In genomic region chr5:84263999-84264398, GRCm38 (mm10) we compare ENCODE assay signal across 20 mouse cellular contexts.
DNase-seq lines count a peak whose midpoint lies in the region; ATAC-seq and TF ChIP-seq lines count a peak whose summit lies in the region.
"Had no signal": no experiment of that assay in that cellular context is flagged by ENCODE, and none has a peak within 500 bp of the region (broad histone marks: within the 10 kb centered on the region; RNA-seq: fewer than 3 reads in every experiment).

No protein-coding gene starts in this region.

- ATAC-seq in forebrain, postnatal 0 days = peak; percentile 8; the same call in 1 of the 2 replicates
- peak; percentile 75 for ATAC-seq in neural tube, embryonic 12.5 days (ENCODE audit: low FRiP score, low read depth)
- 0 out of 2 replicates have a peak, but pooled peaks have one; percentile 24 for ATAC-seq in hindbrain, embryonic 14.5 days (ENCODE audit: low FRiP score)
- ATAC-seq in neural tube, embryonic 15.5 days (ENCODE audit: low FRiP score) = peak; percentile 59; the same call in 1 of the 2 replicates
- ATAC-seq in kidney, embryonic 16.5 days (ENCODE audit: low FRiP score, low TSS enrichment) = no peak
- ATAC-seq: forebrain, embryonic 16.5 days; inflammation-experienced regulatory T-cells, adult 6 months had no signal

- no peaks in the 10 kb centered on the region for H3K27me3 ChIP-seq in forebrain, postnatal 0 days (ENCODE audit: insufficient read depth, low read length)
- H3K27me3 ChIP-seq in forebrain, embryonic 10.5 days (ENCODE audit: poor library complexity, severe bottlenecking) = no peaks in the 10 kb centered on the region
- no peaks in the 10 kb centered on the region for H3K27me3 ChIP-seq in neural tube, embryonic 12.5 days (replicated peaks)
- no peaks in the 10 kb centered on the region for H3K27me3 ChIP-seq in hindbrain, embryonic 14.5 days (ENCODE audit: control insufficient read depth, insufficient read depth, low read length)
- no peaks in the 10 kb centered on the region for H3K27me3 ChIP-seq in neural tube, embryonic 15.5 days (replicated peaks)
- no peaks in the 10 kb centered on the region for H3K27me3 ChIP-seq in kidney, embryonic 16.5 days (ENCODE audit: insufficient read depth, low read length)
- H3K27me3 ChIP-seq: heart, embryonic 12.5 days; limb, embryonic 15.5 days; liver, embryonic 15.5 days had no signal

- TF ChIP-seq CTCF in forebrain, postnatal 0 days (IDR thresholded peaks at IDR 0.05; ENCODE audit: low read depth) = no peak

- no peak overlapping the region for H3K9ac ChIP-seq in forebrain, postnatal 0 days
- no peak overlapping the region for H3K9ac ChIP-seq in neural tube, embryonic 12.5 days
- H3K9ac ChIP-seq in hindbrain, embryonic 14.5 days = no peak overlapping the region
- H3K9ac ChIP-seq in neural tube, embryonic 15.5 days (replicated peaks) = no peak overlapping the region
- no peak overlapping the region for H3K9ac ChIP-seq in kidney, embryonic 16.5 days (replicated peaks; ENCODE audit: low read length)
- H3K9ac ChIP-seq: heart, embryonic 12.5 days; limb, embryonic 15.5 days; liver, embryonic 15.5 days had no signal

- no peak overlapping the region for H3K27ac ChIP-seq in forebrain, postnatal 0 days (ENCODE audit: low read depth, low read length)
- H3K27ac ChIP-seq in forebrain, embryonic 10.5 days = no peak overlapping the region
- H3K27ac ChIP-seq in neural tube, embryonic 12.5 days = no peak overlapping the region
- H3K27ac ChIP-seq in hindbrain, embryonic 14.5 days = no peak overlapping the region
- no peak overlapping the region for H3K27ac ChIP-seq in neural tube, embryonic 15.5 days (replicated peaks)
- no peak overlapping the region for H3K27ac ChIP-seq in kidney, embryonic 16.5 days (ENCODE audit: low read length)
- H3K27ac ChIP-seq: embryonic facial prominence, embryonic 10.5 days; limb, embryonic 15.5 days; liver, embryonic 15.5 days; stomach, postnatal 0 days had no signal

- no peak overlapping the region for H3K4me2 ChIP-seq in forebrain, postnatal 0 days (ENCODE audit: low read depth)
- H3K4me2 ChIP-seq in neural tube, embryonic 12.5 days (replicated peaks) = no peak overlapping the region
- H3K4me2 ChIP-seq in hindbrain, embryonic 14.5 days (replicated peaks) = no peak overlapping the region
- no peak overlapping the region for H3K4me2 ChIP-seq in neural tube, embryonic 15.5 days
- H3K4me2 ChIP-seq in kidney, embryonic 16.5 days (replicated peaks; ENCODE audit: low read depth, low read length) = no peak overlapping the region
- H3K4me2 ChIP-seq: heart, embryonic 12.5 days; limb, embryonic 15.5 days; liver, embryonic 15.5 days had no signal

- H3K4me1 ChIP-seq in forebrain, postnatal 0 days (ENCODE audit: insufficient read depth) = peaks cover 4% of the 10 kb centered on the region; the same call in 1 of the 2 replicates
- H3K4me1 ChIP-seq in forebrain, embryonic 10.5 days = peaks cover 7% of the 10 kb centered on the region; the same call in 1 of the 2 replicates
- peaks cover 8% of the 10 kb centered on the region for H3K4me1 ChIP-seq in neural tube, embryonic 12.5 days
- no peaks in the 10 kb centered on the region for H3K4me1 ChIP-seq in hindbrain, embryonic 14.5 days (replicated peaks; ENCODE audit: control insufficient read depth, insufficient read depth, low read length)
- H3K4me1 ChIP-seq in neural tube, embryonic 15.5 days = no peaks in the 10 kb centered on the region
- no peaks in the 10 kb centered on the region for H3K4me1 ChIP-seq in kidney, embryonic 16.5 days (ENCODE audit: insufficient read depth, low read length)
- H3K4me1 ChIP-seq: embryonic facial prominence, embryonic 10.5 days; heart, embryonic 12.5 days; liver, embryonic 15.5 days had no signal

- no peak for DNase-seq in forebrain, postnatal 0 days
- DNase-seq in forebrain, embryonic 10.5 days (ENCODE audit: extremely low spot score, low spot score) = no peak
- no peak for DNase-seq in neural tube, embryonic 10.5 days (ENCODE audit: extremely low spot score, low spot score)
- no peak for DNase-seq in hindbrain, embryonic 14.5 days (ENCODE audit: low spot score)
- DNase-seq: adrenal gland, postnatal 10 days; B cell, adult 2 months; cerebellum, adult 9-11 months; heart, postnatal 14 days; kidney, adult 2 months; kidney, postnatal 25 days had no signal

- H3K36me3 ChIP-seq in forebrain, postnatal 0 days (ENCODE audit: insufficient read depth) = no peaks in the 10 kb centered on the region
- no peaks in the 10 kb centered on the region for H3K36me3 ChIP-seq in forebrain, embryonic 10.5 days (replicated peaks)
- H3K36me3 ChIP-seq in neural tube, embryonic 12.5 days = no peaks in the 10 kb centered on the region
- no peaks in the 10 kb centered on the region for H3K36me3 ChIP-seq in hindbrain, embryonic 14.5 days (replicated peaks; ENCODE audit: control insufficient read depth, insufficient read depth)
- no peaks in the 10 kb centered on the region for H3K36me3 ChIP-seq in neural tube, embryonic 15.5 days
- H3K36me3 ChIP-seq in kidney, embryonic 16.5 days (ENCODE audit: insufficient read depth, low read length) = no peaks in the 10 kb centered on the region
- H3K36me3 ChIP-seq: embryonic facial prominence, embryonic 10.5 days; heart, embryonic 12.5 days; limb, embryonic 15.5 days; liver, embryonic 15.5 days had no signal

- 29% methylated on average over 6 of the region's 6 CpGs for WGBS in forebrain, postnatal 0 days
- 52% methylated on average over 6 of the region's 6 CpGs for WGBS in forebrain, embryonic 10.5 days
- 33% methylated on average over 6 of the region's 6 CpGs for WGBS in neural tube, embryonic 12.5 days
- WGBS in hindbrain, embryonic 14.5 days = 35% methylated on average over 6 of the region's 6 CpGs
- WGBS in neural tube, embryonic 15.5 days = 22% methylated on average over 6 of the region's 6 CpGs
- 34% methylated on average over 6 of the region's 6 CpGs for WGBS in kidney, embryonic 16.5 days

- no peak overlapping the region for H3K4me3 ChIP-seq in forebrain, postnatal 0 days (ENCODE audit: low read depth, low read length)
- H3K4me3 ChIP-seq in forebrain, embryonic 10.5 days = no peak overlapping the region
- H3K4me3 ChIP-seq in neural tube, embryonic 12.5 days = no peak overlapping the region
- no peak overlapping the region for H3K4me3 ChIP-seq in hindbrain, embryonic 14.5 days (replicated peaks; ENCODE audit: low read length)
- no peak overlapping the region for H3K4me3 ChIP-seq in neural tube, embryonic 15.5 days (replicated peaks)
- H3K4me3 ChIP-seq in kidney, embryonic 16.5 days (ENCODE audit: low read length) = no peak overlapping the region
- H3K4me3 ChIP-seq: embryonic facial prominence, embryonic 10.5 days; heart, embryonic 12.5 days; limb, embryonic 15.5 days; liver, embryonic 15.5 days had no signal

- H3K9me3 ChIP-seq in forebrain, postnatal 0 days (ENCODE audit: low read length) = no peaks in the 10 kb centered on the region
- no peaks in the 10 kb centered on the region for H3K9me3 ChIP-seq in forebrain, embryonic 10.5 days
- H3K9me3 ChIP-seq in neural tube, embryonic 12.5 days = no peaks in the 10 kb centered on the region
- no peaks in the 10 kb centered on the region for H3K9me3 ChIP-seq in hindbrain, embryonic 14.5 days (ENCODE audit: control insufficient read depth, low read length)
- H3K9me3 ChIP-seq in neural tube, embryonic 15.5 days (replicated peaks) = no peaks in the 10 kb centered on the region
- H3K9me3 ChIP-seq in kidney, embryonic 16.5 days (ENCODE audit: low read length) = no peaks in the 10 kb centered on the region
- H3K9me3 ChIP-seq: embryonic facial prominence, embryonic 10.5 days; heart, embryonic 12.5 days; limb, embryonic 15.5 days; liver, embryonic 15.5 days had no signal
